Mouse (Mus musculus): Measurements from ENCODE around the gene Ppil2.
A peak's percentile ranks its signal among the peaks of the same experiment; 100 is the strongest.

Gene Ppil2

GRCm38 (mm10) chr16:17096938-17097337 lies 14.1 kb downstream of the Ppil2 start:
- no peak for DNase-seq

DNA sequence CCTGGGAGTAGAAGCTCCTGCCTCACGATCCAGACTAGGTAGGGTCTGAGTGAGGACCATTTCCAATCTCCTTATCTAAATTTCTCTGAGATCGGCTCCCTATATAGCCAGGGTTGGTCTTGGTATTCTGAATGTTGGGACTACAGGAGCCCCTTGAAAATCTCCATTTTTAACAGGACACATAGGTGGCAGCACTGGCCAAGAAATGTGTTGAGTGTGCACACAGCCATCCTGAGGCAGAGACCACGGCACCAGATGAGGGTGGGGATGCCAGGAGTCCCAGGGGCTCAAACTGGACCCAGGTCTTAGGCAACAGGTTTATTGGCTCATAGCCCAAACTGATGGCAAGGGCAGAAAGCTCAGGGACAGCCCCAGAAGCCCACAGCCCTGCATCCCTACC lies 22.7 kb downstream of the Ppil2 start:
- no peak for DNase-seq

GRCm38 (mm10) chr16:17086669-17087193 lies 24.3 kb downstream of the Ppil2 start:
- no peak for DNase-seq

- no peak for DNase-seq
Measured at GRCm38 (mm10) chr16:17086241-17086640, 24.8 kb downstream of the Ppil2 start.

DNA sequence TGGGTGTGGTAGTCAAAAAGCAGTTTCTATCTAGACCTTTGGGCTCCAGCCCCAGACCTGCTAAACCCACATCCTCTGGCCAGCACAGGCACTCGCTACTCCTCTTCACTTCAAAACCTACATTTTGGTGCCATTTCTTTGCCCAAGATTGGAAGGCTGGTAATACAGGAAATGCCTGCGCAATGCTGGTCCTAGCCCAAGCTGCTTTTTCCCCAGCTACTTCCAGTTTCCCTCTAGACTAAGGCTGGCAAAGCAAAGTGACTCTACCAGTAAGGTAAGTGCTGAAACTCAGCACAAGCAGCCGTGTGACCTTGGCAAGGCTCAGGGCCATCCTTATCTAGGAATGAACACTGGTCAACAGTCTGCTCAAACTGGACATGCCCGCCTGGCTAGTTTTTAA lies 25.4 kb downstream of the Ppil2 start:
- no peak for DNase-seq

DNA sequence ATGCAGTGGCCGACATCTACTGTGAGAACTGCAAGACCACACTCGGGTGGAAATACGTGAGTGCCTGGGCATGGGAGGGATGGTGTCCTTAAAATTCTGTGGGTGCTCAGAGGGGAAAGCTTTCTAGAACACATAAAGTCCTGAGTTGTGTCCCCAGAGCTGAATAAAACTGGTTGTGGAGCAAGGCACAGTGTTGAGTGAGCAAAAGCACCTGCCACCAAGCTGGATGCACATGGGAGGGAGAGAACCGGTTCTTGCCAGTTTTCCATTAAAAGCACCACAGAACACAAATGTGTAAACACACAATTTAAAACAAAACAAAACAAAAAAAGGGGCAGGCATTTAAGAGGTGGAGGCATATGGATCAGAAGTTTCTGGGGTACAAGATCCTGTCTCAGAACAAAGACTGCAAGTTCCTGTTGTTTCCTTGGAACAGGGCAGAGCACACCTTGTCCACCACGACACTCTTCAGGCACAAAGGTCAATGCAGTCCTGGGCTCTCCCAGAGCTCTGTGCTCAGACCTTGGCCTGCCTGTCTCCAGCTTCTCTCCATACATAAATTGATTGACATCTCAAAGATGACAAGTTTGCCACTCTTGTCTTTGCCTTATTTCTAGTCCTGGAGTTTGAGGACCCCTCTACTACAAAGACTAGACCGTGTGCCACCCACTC lies 28.8 kb downstream of the Ppil2 start:
- no peak for DNase-seq

DNA sequence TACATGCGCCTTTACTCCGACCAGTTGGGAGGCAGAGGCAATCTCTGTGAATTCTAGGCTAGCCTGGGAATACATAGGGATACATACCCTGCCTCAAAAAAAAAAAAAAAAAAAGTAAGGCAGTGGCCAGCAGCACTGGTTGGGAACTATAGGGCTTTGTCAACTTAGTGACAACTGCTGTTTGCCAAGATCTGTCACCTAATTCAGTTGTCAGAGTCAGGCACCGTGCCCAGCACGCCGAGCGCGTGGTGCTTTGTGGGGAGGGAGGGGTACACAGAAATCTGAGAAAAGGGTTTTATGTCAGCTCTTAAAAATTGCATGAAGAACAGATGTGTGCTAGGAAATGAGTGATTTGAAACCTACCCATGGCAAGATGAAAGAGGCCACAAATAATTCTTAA lies 33.0 kb downstream of the Ppil2 start:
- DNase-seq = no peak

GRCm38 (mm10) chr16:17076869-17077268 lies 34.2 kb downstream of the Ppil2 start:
- no peak for DNase-seq

DNA sequence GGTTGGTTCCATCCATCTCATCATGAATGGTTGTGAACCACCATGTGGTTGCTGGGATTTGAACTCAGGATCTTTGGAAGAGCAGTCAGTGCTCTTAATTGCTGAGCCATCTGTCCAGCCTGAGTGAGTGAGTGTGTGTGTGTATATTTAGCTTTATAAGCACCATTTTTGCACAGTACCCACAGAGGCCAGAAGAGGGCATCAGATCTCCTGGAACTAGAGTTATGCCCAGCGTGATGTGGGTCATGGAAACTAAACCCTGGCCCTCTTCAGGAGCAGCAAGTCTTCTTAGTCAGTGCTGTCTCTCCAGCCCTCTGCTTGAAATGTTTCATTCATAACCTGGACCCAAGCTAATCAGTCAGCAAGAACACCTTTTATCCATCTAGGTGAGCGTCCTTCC lies 34.8 kb downstream of the Ppil2 start:
- no peak for DNase-seq

DNA sequence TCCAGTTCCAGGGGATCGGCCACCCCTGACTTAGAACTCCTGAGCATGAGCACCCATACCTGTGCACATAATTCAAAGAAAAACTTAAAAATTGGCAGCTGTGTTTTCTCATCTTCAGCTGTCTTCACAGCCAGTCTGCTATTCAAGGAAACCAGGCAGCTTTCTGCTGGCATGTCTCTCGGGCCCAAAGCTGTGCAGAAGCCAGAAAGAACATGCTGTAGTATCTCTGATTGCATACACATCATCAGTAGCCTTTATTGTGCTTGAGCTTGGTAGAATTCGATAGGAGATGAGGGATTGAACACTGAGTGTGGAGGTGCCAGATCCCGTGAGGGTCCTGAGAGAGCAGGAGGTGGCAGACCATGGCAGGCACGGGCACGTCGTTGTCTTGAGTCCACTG lies 38.1 kb downstream of the Ppil2 start:
- DNase-seq = no peak

DNA sequence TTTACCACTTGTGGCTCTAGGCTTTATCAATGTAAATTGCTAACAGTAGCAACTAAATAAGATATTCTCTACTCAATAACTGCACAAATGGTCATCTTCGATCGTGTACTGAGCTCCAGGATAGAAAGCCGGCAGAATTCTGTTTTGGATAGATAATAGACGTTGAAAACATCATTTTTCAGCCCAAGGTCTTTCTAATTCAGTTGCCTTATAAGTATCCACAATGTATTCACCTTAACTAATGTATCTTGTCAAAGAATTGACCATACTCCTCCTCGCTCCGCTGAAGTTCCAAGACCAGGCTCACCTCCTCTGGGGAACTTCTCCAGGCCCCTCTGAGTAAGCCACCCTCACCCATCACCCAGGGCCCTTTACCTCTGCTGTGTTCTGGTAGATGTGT lies 40.3 kb downstream of the Ppil2 start:
- DNase-seq = no peak

DNA sequence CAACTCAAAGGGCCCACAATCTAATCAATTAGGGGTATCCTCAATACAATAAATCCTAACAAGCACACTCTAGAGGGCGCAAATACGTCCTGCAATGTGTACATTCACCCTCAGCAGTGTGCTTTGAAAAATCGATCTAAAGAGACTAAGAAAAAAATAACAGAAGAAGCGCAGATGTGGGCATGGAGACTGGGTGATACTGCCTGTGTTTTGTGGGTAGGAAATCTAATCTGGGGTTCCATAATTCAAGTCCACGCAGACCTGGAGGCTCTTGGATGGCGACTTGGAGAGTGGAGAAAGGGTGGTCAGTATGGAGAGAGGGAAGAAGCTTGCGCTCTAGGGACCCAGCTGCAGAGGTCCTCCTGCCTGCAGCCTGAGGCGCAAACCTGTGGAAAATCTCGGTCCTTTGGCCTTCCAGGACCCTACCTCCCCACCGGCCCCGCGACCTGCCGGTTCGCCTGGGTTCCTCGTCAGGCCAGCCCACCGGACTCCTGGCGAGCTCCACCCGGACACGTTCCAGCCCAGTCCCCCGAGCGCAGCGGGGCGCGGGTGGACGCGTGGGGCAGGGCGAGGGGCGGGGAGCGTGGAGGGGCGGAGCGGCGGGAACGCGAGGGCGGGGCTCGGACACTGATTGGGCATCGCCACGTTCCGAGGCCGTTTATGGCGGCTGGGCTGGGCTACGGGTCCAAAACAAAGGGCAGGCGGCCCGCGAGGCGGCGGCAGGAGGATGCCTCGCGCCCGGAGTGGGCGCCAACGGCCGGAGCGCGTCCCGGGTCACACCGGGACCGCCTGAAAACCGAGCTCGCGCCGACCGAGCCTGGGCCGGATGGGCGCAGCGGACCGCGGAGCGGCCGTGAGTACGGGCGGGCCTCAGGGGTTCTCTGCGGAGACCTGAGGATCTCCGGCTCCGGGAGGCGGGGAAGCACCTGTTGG lies 41.3 kb downstream of the Ppil2 start, which contains the start of gene Ypel1:
Gene Ypel1 (plus strand): TSS at position 186 of the 933 bp plus-strand sequence.
- DNase-seq = peak; percentile 75

GRCm38 (mm10) chr16:17067552-17067951 lies 43.5 kb downstream of the Ppil2 start:
- no peak for DNase-seq

- no peak for DNase-seq
Measured at GRCm38 (mm10) chr16:17062338-17062737, 48.7 kb downstream of the Ppil2 start.

- DNase-seq = no peak
Measured at GRCm38 (mm10) chr16:17055584-17055983, 55.5 kb downstream of the Ppil2 start.

- DNase-seq = no peak
Measured at GRCm38 (mm10) chr16:17053903-17054302, 57.2 kb downstream of the Ppil2 start.

GRCm38 (mm10) chr16:17052087-17052486 lies 59.0 kb downstream of the Ppil2 start:
- DNase-seq = no peak

DNA sequence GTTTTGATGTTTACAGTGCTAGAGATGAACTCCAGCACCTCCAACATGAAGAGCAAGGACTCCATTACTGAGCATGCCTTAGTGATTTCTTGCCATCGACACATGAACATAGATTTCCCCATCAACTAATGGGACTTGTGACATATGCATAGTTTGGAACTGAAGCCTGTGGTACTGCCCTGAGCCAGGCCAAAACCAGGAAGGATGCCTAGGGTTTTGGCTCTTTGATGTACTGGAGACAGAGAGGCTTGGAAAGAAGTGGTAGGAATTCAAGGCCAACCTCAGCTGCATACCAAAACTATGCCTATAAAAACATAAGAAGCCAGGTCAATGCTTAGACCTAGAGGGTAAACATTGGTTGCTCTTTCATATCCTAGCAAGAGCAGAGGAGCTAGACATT lies 61.2 kb downstream of the Ppil2 start:
- no peak for DNase-seq

DNA sequence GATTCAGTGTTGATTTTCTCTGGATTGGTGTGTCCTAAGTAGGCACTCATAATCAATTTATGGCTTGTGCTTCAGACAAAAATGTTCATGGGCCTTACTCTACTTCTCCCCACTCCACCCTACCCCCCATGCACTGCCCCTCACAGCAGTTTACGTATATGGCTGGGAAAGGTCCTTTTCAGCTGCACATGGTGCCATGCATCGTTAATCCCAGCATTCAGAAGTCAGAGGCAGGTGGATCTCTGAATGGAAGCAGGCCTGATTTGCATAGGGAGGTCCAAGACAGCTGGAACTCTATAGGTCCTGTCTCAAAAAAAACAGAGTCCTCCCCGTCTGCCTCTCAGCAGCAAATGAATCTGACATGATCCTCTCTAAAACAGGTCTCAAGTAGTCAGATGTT lies 65.8 kb downstream of the Ppil2 start:
- DNase-seq = no peak

GRCm38 (mm10) chr16:17044320-17044719 lies 66.7 kb downstream of the Ppil2 start:
- no peak for DNase-seq

GRCm38 (mm10) chr16:17041417-17041816 lies 69.6 kb downstream of the Ppil2 start:
- no peak for DNase-seq

GRCm38 (mm10) chr16:17040716-17041115 lies 70.3 kb downstream of the Ppil2 start:
- no peak for DNase-seq

Data from cerebellum, adult 11 months (tissue).